Mouse (Mus musculus) embryonic facial prominence, embryonic 12.5 days (tissue): ENCODE measurements around the gene Wdr66. TPM values are rescaled to one million over a fixed set of nuclear protein-coding genes. Genes with fewer than 3 reads are reported as not detected.
"Not testable (repeated sequence)": the region's sequence is repeated elsewhere in the genome, so short reads cannot be mapped to it uniquely, and the experiment has no call there.

ENCODE experiments used
- ATAC-seq: fragments of 200-750 bp; cut with Nextera tagmentation; 2 replicates; pipeline ENCODE4 v1.8.0; 2017; ENCODE audit not compliant: insufficient number of reproducible peaks, insufficient read depth, low FRiP score, low TSS enrichment
- H3K27ac ChIP-seq: fragments of 300-500 bp; sonication (generic); 2 replicates; pipeline ENCODE4 v1.5.1; 2016; ENCODE audit warnings: mild to moderate bottlenecking
- H3K27me3 ChIP-seq: fragments of 300-500 bp; sonication (generic); 2 replicates; pipeline ENCODE4 v1.6.1; 2016; ENCODE audit warnings: mild to moderate bottlenecking, moderate library complexity
- H3K36me3 ChIP-seq: fragments of 300-500 bp; sonication (generic); 2 replicates; pipeline ENCODE4 v1.6.1; 2016; ENCODE audit warnings: mild to moderate bottlenecking
- H3K4me1 ChIP-seq: fragments of 300-500 bp; sonication (generic); 2 replicates; pipeline ENCODE4 v1.6.1; 2016
- H3K4me2 ChIP-seq: fragments of 300-500 bp; sonication (generic); replicated peaks from 2 replicates; pipeline ENCODE4 v1.6.1; 2016; ENCODE audit warnings: mild to moderate bottlenecking, moderate library complexity
- H3K4me3 ChIP-seq: fragments of 300-500 bp; sonication (generic); 2 replicates; pipeline ENCODE4 v1.5.1; 2016; ENCODE audit warnings: mild to moderate bottlenecking
- H3K9ac ChIP-seq: fragments of 300-500 bp; sonication (generic); 2 replicates; pipeline ENCODE4 v1.6.1; 2016; ENCODE audit warnings: mild to moderate bottlenecking, moderate library complexity
- H3K9me3 ChIP-seq: fragments of 300-500 bp; sonication (generic); 2 replicates; pipeline ENCODE4 v1.6.1; 2016; ENCODE audit warnings: mild to moderate bottlenecking, moderate library complexity
- WGBS: fragments of 180-500 bp; shearing (Covaris S2); methylation state at CpG from one replicate; pipeline ENCODE4 v1.1.7; 2016; 5-methylcytosine and 5-hydroxymethylcytosine counted together
- polyA plus RNA-seq: library from polyadenylated mRNA; unstranded; fragments of >200 nt; fragmentation: Nextera tagmentation; extraction: Ambion mirVana; gene quantifications from 2 replicates; pipeline ENCODE4 v1.2.1, GENCODE M21; 2016

Wdr66 gene
- 5.6 and 6.4 TPM in 2 replicates for polyA plus RNA-seq

DNA sequence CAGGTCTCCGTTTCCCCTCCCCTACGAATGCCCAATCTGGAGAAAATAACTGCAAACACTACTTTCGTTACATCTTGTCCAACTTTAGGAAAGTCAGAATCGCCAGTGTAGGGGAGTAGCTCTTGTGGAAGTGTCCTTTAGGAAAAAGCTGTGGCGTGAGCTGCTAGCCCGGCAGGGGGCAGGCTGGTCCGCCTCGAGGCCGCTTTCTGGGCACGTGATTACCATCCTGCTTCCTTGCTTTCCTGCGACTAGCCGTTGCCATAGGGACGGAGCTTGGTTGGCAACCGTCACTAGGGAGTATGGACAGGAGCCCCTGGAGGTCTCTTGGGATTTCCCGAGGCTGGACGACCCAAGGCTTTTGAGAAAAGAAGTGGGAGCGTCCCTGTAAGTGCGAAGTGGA is at the start of gene Wdr66:
TSS of gene Wdr66 (plus strand) at position 269 of the 400 bp plus-strand sequence.
- Histone ChIP-seq H3K9me3 (no peaks in the 10 kb centered on the region), H3K27me3 (0 out of 2 replicates have a peak, but pooled peaks cover 5% of the 10 kb centered on the region), H3K4me2 (peak within 1 kb of the TSS; percentile 57), H3K36me3 (peaks cover 10% of the 10 kb centered on the region; the same call in 1 of the 2 replicates), H3K27ac (no peak within 1 kb of the TSS), H3K4me3 (peak within 1 kb of the TSS; percentile 32), H3K4me1 (0 out of 2 replicates have a peak, but pooled peaks cover 4% of the 10 kb centered on the region), H3K9ac (no peak within 1 kb of the TSS)
- peak; percentile 70; the same call in 1 of the 2 replicates for ATAC-seq
- WGBS = 3% methylated on average over 18 of the region's 18 CpGs

DNA sequence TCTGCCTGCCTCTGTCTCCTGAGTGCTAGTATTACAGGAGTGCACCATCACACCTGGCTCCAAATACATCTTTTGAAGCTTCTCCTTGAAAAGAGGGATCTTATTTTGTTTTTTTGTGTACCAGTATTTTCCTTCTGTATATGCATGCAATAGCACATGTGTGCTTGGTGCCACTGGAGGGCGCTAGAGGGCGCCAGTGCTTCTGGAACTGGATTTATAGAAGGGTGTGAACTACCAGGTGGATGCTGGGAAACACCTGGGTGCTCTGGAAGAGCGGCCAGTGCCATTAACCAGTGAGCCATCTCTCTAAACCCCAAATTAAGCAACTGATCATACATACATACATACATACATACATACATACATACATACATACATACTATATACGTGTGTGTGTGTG is 49.1 kb upstream of the Wdr66 start:
- 35% methylated on average over 4 of the region's 4 CpGs for WGBS
- not testable (repeated sequence) for H3K27me3 ChIP-seq, H3K9ac ChIP-seq, H3K4me3 ChIP-seq, H3K4me2 ChIP-seq, H3K4me1 ChIP-seq, H3K27ac ChIP-seq, H3K36me3 ChIP-seq, H3K9me3 ChIP-seq, ATAC-seq

DNA sequence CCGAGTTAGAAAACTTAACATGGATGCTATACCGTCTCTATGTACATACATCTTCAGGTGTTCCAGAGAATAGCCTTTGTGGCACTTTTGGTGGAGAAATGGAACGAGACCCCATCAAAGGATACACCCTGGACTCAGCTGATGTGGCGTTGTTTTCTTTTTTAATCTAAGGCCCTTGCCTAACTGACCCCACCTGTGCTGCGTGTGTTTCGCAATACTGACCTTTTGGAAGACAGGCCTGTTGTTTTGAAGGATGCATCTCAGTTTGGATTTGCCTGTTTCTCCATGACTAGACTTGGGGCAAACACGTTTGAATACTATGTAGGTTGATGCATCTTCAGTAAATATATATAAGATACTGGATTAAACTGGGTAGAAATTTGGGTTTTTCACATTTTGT is 48.3 kb upstream of the Wdr66 start:
- not testable (repeated sequence) for H3K36me3 ChIP-seq, ATAC-seq, H3K4me3 ChIP-seq

DNA sequence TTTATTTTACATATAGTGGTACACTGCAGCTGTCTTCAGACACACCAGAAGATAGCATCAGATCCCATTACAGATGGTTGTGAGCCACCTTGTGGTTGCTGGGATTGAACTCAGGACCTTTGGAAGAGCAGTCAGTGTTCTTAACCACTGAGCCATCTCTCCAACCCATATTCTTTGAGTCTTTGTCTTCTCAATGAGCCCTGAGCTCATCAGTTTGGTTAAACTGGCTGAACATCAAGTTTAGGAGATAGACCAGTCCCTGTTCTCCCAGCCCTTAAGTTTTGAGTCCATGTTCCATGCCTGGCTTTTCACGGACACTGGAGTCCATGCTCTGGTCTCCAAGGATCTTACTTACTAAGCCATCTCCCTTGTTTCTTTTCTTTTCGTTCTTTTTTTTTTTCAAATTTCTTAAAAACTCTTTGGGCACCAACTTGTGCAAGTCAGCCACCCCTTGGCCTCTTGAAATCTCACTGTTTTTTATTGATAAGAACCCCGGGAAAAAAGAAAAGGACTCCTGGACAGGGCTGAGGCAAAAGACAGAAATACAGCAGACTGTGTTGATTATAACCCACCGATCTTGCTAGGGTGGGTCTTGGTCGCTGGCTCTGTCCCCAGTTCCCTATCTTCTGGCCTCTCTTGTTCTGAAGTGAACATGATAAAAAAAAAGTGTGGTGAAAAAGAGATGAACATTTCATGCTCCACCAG is 29.4 kb upstream of the Wdr66 start:
- 67% methylated on average over 3 of the region's 5 CpGs for WGBS
- not testable (repeated sequence) for ATAC-seq, H3K36me3 ChIP-seq

More for the DNA sequence above, 48.3 kb upstream of the Wdr66 start:
- H3K9me3 ChIP-seq, H3K9ac ChIP-seq, H3K4me1 ChIP-seq, H3K27me3 ChIP-seq, H3K4me2 ChIP-seq, H3K27ac ChIP-seq: not testable (repeated sequence)
- 88% methylated on average over 7 of the region's 7 CpGs for WGBS

DNA sequence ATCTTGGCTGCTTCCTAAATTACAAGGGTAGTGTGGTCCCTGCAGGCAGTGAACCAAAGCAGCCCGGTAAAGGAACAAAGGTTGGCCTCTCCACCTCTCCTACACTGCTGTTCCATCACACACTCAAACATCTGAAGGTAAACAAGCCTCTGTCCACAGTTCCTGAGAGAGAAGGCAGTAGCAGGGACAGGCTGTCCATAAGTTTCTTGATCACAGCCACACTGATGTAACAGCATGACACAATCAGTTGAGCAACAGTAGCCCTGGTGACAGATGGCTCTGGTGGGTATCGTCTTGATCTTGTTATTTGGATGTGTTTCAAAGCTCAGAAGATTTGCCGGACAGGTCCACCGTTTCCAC is 28.9 kb upstream of the Wdr66 start:
- Histone ChIP-seq H3K9ac (no peak overlapping the region), H3K4me3 (no peak overlapping the region), H3K36me3 (no peaks in the 10 kb centered on the region), H3K9me3 (0 out of 2 replicates have a peak, but pooled peaks cover 3% of the 10 kb centered on the region), H3K4me1 (no peaks in the 10 kb centered on the region), H3K4me2 (no peak overlapping the region), H3K27ac (no peak overlapping the region), H3K27me3 (no peaks in the 10 kb centered on the region)
- no peak for ATAC-seq
- 82% methylated on average over 4 of the region's 4 CpGs for WGBS

More for the DNA sequence above, 29.4 kb upstream of the Wdr66 start:
- H3K4me1 ChIP-seq, H3K4me2 ChIP-seq, H3K9me3 ChIP-seq, H3K27ac ChIP-seq, H3K4me3 ChIP-seq, H3K27me3 ChIP-seq, H3K9ac ChIP-seq: not testable (repeated sequence)

DNA sequence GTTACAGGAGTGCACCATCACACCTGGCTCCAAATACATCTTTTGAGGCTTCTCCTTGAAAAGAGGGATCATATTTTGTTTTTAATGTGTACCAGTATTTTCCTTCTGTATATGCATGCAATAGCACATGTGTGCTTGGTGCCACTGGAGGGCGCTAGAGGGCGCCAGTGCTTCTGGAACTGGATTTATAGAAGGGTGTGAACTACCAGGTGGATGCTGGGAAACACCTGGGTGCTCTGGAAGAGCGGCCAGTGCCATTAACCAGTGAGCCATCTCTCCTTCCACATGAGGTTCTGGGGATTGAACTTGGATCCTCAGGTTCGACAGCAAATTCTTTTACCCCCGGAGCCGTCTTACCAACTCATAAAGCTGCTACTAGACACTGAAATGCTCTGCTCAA is 28.0 kb upstream of the Wdr66 start:
- not testable (repeated sequence) for H3K4me2 ChIP-seq, H3K4me3 ChIP-seq, H3K27me3 ChIP-seq, H3K9me3 ChIP-seq, H3K4me1 ChIP-seq, H3K9ac ChIP-seq, H3K27ac ChIP-seq, H3K36me3 ChIP-seq, ATAC-seq
- 54% methylated on average over 6 of the region's 6 CpGs for WGBS

DNA sequence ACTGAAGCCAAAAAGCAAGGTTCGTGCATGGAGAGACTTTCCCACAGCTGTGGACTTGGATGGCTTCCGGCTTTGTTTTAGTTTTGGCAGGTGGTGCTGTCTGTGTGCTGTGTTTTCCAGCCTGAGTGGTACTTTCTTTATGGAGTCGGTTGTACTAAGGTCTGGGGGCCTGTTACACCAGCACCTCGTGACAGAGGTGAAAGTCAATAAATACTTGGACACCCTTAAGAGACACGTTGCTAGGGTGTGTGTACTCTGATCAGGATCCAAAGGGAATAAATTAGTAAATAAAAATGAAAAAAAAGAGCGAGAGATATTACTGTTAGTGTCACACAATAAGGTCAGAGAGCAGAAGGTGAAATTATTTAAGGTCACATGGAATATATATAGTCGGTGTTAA is 25.1 kb upstream of the Wdr66 start:
- 90% methylated on average over 7 of the region's 7 CpGs for WGBS
- ATAC-seq = no peak
- H3K4me1 ChIP-seq = peaks cover 5% of the 10 kb centered on the region; the same call in 1 of the 2 replicates
- H3K27ac ChIP-seq = no peak overlapping the region
- H3K9me3 ChIP-seq = no peaks in the 10 kb centered on the region
- no peaks in the 10 kb centered on the region for H3K27me3 ChIP-seq
- H3K36me3 ChIP-seq = 0 out of 2 replicates have a peak, but pooled peaks cover 5% of the 10 kb centered on the region
- H3K9ac ChIP-seq = no peak overlapping the region
- H3K4me2 ChIP-seq = no peak overlapping the region
- H3K4me3 ChIP-seq = no peak overlapping the region

DNA sequence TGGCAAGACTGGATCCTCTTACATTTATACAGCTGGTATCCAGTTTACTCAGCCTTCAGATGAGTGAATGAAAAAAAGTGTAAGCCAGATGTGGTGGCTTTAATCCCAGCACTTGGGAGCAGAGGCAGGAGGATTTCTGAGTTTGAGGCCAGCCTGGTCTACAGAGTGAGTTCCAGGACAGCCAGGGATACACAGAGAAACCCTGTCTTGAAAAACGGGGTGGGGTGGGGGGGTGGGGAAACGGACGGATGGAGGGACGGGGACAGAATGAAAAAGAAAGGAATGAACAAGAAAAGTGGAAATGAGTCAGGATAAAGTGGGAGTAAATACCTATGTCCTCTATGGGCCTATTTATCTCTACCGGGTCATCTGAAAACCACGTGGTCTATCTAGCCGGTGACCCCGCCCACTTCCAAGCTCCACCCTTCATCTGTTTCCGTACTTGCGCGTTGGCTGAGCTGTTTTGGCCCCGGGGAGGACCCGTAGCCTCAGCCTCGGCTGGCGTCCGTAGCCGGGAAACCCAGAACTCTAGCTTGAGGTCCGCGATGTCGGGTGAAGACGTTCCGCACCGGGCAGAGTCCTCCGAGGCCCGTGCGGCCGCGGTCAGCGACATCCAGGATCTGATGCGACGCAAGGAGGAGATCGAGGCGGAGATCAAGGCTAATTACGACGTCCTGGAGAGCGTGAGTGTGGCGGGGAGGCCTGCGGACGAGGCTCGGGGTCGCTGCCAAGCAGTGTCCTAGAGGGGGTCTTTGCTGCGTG is 24.0 kb upstream of the Wdr66 start:
- WGBS = 4% methylated on average over 42 of the region's 42 CpGs
- Histone ChIP-seq H3K27me3 (no peaks in the 10 kb centered on the region), H3K27ac (peak overlapping the region; percentile 54; the same call in 1 of the 2 replicates), H3K9ac (peak overlapping the region; percentile 82), H3K4me3 (peak overlapping the region; percentile 82), H3K9me3 (no peaks in the 10 kb centered on the region), H3K4me1 (peaks cover 5% of the 10 kb centered on the region; the same call in 1 of the 2 replicates), H3K4me2 (peak overlapping the region; percentile 80), H3K36me3 (0 out of 2 replicates have a peak, but pooled peaks cover 5% of the 10 kb centered on the region)
- ATAC-seq = peak; percentile 37

DNA sequence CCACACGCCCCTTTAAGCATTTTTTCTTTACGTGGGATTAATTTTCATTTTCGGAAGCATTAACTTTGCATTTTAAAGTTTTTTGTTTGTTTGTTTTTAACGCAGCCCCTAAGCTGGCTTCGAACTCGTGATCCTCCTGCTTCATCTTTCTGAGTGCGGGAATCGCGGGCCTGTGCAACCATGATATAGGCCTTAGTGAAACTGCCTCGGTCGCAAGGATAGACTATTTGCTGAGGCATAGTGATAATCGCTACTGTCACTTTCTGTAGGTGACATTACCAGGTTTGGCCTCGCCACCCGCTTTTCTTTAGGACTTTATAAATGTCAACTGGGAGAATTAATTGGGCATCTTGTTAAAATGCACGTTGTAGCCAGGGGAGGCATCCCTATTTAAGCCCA is 23.4 kb upstream of the Wdr66 start:
- peak overlapping the region; percentile 82 for H3K9ac ChIP-seq

DNA sequence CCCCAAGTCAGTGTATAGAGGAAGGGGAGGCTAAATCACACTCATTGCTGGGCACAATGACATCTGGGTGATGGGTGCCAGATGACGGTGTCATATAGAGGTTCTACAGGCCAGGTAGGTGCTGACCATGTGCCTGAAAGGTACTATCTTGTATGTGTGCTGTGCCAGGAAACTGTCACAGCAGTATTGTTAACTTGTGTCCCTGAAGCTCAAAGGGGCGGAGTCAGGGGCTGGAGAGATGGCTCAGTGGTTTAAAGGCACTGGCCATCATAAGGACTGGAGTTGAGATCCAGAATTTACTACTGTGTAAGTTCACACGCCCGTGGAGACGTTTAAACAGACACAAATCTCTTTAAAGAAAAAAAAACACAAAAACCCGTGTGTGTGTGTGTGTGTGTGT is 22.6 kb upstream of the Wdr66 start:
- no peak overlapping the region for H3K9ac ChIP-seq
- H3K4me2 ChIP-seq = peak overlapping the region; percentile 80
- WGBS = 87% methylated on average over 6 of the region's 6 CpGs

More for the DNA sequence above, 23.4 kb upstream of the Wdr66 start:
- no peaks in the 10 kb centered on the region for H3K9me3 ChIP-seq
- 6% methylated on average over 15 of the region's 15 CpGs for WGBS
- no peaks in the 10 kb centered on the region for H3K27me3 ChIP-seq
- peaks cover 5% of the 10 kb centered on the region; the same call in 1 of the 2 replicates for H3K4me1 ChIP-seq
- 0 out of 2 replicates have a peak, but pooled peaks cover 8% of the 10 kb centered on the region for H3K36me3 ChIP-seq
- no peak for ATAC-seq
- H3K27ac ChIP-seq = peak overlapping the region; percentile 54; the same call in 1 of the 2 replicates
- peak overlapping the region; percentile 82 for H3K4me3 ChIP-seq
- H3K4me2 ChIP-seq = peak overlapping the region; percentile 80

DNA sequence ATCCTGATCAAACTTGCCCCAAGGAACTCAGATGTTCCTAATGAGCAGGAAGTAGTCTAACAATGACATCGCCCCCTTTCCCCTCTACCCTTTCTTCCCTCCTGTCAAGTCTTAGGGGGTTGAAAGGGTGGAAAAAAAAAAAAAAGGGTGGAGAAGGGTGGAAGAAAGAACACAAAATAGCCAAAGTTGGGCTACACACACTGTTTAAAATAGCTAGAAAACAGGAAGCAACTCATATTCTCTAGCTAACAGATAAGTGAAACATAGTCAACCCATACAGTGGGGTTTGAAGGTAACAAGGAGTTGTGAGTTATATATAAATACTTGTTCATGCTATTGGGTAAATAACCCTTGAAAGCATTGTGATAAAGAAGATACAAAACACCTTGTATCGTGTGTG is 19.7 kb upstream of the Wdr66 start:
- Histone ChIP-seq H3K27ac (no peak overlapping the region), H3K36me3 (peaks cover 30% of the 10 kb centered on the region), H3K9me3 (no peaks in the 10 kb centered on the region), H3K4me1 (peaks cover 16% of the 10 kb centered on the region), H3K9ac (no peak overlapping the region), H3K4me3 (no peak overlapping the region), H3K27me3 (no peaks in the 10 kb centered on the region), H3K4me2 (no peak overlapping the region)
- WGBS = 96% methylated on average over 2 of the region's 2 CpGs
- ATAC-seq = no peak

More for the DNA sequence above, 22.6 kb upstream of the Wdr66 start:
- Histone ChIP-seq H3K27ac (no peak overlapping the region), H3K9me3 (no peaks in the 10 kb centered on the region), H3K4me3 (0 out of 2 replicates have a peak overlapping the region, but pooled peaks have one; percentile 82), H3K27me3 (no peaks in the 10 kb centered on the region), H3K36me3 (0 out of 2 replicates have a peak, but pooled peaks cover 13% of the 10 kb centered on the region), H3K4me1 (peaks cover 5% of the 10 kb centered on the region; the same call in 1 of the 2 replicates)
- no peak; the same call in 1 of the 2 replicates for ATAC-seq
